Mouse (Mus musculus) stomach, embryonic 15.5 days (tissue): Measurements from ENCODE around the gene Cast. TPM values are rescaled to one million over a fixed set of nuclear protein-coding genes. Genes with fewer than 3 reads are reported as not detected.

Source experiments
- ATAC-seq: fragments of 200-750 bp; cut with Nextera tagmentation; 2 replicates; pipeline ENCODE4 v1.8.0; 2017; ENCODE audit warnings: low read depth, moderate number of reproducible peaks, moderate TSS enrichment; ENCODE audit not compliant: insufficient read depth, low FRiP score
- H3K27ac ChIP-seq: fragments of 300-500 bp; sonication (generic); 2 replicates; pipeline ENCODE4 v1.5.1; 2015; ENCODE audit warnings: mild to moderate bottlenecking, inconsistent platforms
- H3K27me3 ChIP-seq: fragments of 300-500 bp; sonication (generic); replicated peaks from 2 replicates; pipeline ENCODE4 v1.6.1; 2015; ENCODE audit warnings: inconsistent platforms
- H3K36me3 ChIP-seq: fragments of 300-500 bp; sonication (generic); 2 replicates; pipeline ENCODE4 v1.6.1; 2015; ENCODE audit warnings: inconsistent platforms
- H3K4me1 ChIP-seq: fragments of 300-500 bp; sonication (generic); 2 replicates; pipeline ENCODE4 v1.6.1; 2015; ENCODE audit warnings: inconsistent platforms
- H3K4me2 ChIP-seq: fragments of 300-500 bp; sonication (generic); 2 replicates; pipeline ENCODE4 v1.6.1; 2015; ENCODE audit warnings: mild to moderate bottlenecking, inconsistent platforms
- H3K4me3 ChIP-seq: fragments of 300-500 bp; sonication (generic); replicated peaks from 2 replicates; pipeline ENCODE4 v1.5.1; 2015; ENCODE audit warnings: inconsistent platforms
- H3K9ac ChIP-seq: fragments of 300-500 bp; sonication (generic); 2 replicates; pipeline ENCODE4 v1.6.1; 2015; ENCODE audit warnings: inconsistent platforms
- H3K9me3 ChIP-seq: fragments of 300-500 bp; sonication (generic); 2 replicates; pipeline ENCODE4 v1.6.1; 2016; ENCODE audit warnings: inconsistent platforms
- WGBS: fragments of 180-500 bp; shearing (Covaris S2); methylation state at CpG from one replicate; pipeline ENCODE4 v1.1.7; 2015; 5-methylcytosine and 5-hydroxymethylcytosine counted together
- polyA plus RNA-seq: library from polyadenylated mRNA; unstranded; fragments of >200 nt; fragmentation: Nextera tagmentation; extraction: Ambion mirVana; gene quantifications from 2 replicates; pipeline ENCODE4 v1.2.1, GENCODE M21; 2015

Gene Cast
- 39.0 and 45.4 TPM in 2 replicates for polyA plus RNA-seq

DNA sequence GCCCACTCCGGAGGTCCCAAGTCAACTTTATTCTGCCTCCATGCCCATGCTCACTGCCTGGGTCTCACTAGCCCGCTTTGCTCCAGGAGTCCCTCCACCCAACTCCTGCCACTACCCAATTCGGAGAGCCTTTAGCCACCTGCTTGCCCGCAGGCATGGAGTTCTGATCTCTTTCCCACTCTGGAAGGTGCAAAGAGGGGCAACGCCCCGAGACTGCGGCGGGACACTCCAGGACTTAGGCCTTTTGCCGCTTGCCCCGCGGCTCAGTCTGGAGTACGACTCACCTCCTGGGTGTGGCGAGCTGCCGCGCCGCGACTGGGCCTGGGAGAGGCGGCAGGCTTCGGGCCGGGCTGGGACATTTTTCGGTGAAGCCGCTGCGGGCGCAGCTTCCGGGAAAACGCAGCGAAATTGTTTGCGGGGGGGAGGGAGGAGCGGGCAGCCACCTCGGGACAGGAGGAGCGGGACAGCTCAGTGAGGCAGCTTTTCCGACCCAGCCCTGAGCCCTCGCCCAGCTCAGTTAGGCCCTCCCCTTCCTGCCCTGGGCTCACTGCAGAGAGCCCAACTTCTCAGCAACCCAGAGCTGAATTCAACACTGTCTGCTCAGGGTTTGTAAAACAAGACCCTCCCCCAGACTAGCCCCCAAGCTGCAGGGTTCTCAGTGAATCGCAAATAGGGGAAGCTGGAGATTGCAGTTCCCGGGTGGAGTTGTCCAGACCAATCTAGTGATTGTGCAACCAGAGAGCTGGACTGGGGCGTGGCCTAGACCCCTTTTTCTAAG lies at the start of gene Cast:
TSS of gene Cast (minus strand) at position 659 of the 778 bp plus-strand sequence.
- Histone ChIP-seq H3K4me1 (no peaks in the 10 kb centered on the region), H3K9me3 (no peaks in the 10 kb centered on the region), H3K9ac (peak within 1 kb of the TSS; percentile 68), H3K4me3 (peak within 1 kb of the TSS; percentile 70), H3K27ac (peak within 1 kb of the TSS; percentile 86), H3K4me2 (peak within 1 kb of the TSS; percentile 92), H3K27me3 (no peaks in the 10 kb centered on the region), H3K36me3 (no peaks in the 10 kb centered on the region)
- 2% methylated on average over 36 of the region's 36 CpGs for WGBS
- ATAC-seq: peak; percentile 84

DNA sequence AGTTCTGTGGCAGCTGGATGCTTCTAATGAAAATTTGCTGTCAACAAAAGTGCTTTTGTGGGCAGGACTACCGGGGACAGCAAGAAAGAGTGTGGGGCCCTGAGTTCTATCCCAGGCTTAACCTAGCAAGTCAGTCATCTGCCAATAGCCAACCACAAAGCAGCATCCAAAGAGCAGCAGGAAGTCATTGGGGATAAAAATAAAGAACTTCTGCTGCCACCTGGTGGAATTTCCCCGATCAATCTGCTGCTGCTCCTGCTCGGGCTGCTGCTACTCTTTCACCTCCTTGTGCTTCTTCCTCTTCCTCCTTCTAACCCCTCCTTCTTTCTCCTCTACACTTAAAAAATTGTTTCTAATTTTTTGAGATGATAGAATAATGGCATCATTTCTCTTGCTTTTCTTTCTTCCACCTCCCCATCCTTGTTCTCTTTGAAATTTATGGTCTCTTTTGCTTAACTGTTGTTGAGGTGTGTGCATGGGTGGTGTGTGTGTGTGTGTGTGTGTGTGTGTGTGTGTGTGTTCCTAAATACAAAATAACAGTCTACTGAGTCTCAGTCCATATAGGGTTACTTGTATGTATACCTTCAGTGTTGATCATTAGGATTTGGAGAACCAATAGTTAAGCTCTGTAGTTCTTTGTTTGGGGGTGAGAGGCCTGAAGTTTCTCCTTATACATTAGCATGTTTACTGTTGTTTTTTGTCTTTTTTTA lies 45.9 kb upstream of the Cast start:
- Histone ChIP-seq H3K4me1 (no peaks in the 10 kb centered on the region), H3K36me3 (no peaks in the 10 kb centered on the region), H3K4me2 (no peak overlapping the region), H3K27ac (no peak overlapping the region), H3K9ac (no peak overlapping the region), H3K27me3 (no peaks in the 10 kb centered on the region), H3K9me3 (no peaks in the 10 kb centered on the region), H3K4me3 (no peak overlapping the region)
- WGBS: 4% methylated on average over 3 of the region's 3 CpGs
- ATAC-seq: peak; percentile 75; the same call in 1 of the 2 replicates

DNA sequence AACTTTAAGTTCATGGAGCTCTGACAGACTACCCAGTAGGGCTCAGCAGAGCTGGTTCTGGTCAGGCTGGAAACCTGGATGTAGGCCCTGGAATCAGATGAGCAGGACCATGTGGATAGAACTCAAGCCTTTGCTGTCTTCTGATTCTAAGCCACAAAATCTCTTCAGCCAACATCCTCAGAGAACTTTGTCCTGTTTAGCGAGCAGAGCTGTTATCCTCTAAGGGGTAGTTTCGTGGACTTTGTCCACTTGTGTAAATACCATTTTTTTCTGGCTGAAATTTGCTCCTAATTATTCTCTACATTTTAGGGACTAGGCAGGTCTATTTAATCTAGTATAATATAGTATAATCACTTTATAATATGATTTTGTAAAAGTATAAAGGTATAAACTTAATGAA lies 42.2 kb upstream of the Cast start:
- Histone ChIP-seq H3K4me3 (no peak overlapping the region), H3K27ac (no peak overlapping the region), H3K9me3 (no peaks in the 10 kb centered on the region), H3K4me2 (no peak overlapping the region), H3K4me1 (no peaks in the 10 kb centered on the region), H3K9ac (no peak overlapping the region), H3K36me3 (no peaks in the 10 kb centered on the region), H3K27me3 (no peaks in the 10 kb centered on the region)
- 77% methylated on average over 2 of the region's 2 CpGs for WGBS
- ATAC-seq: no peak

DNA sequence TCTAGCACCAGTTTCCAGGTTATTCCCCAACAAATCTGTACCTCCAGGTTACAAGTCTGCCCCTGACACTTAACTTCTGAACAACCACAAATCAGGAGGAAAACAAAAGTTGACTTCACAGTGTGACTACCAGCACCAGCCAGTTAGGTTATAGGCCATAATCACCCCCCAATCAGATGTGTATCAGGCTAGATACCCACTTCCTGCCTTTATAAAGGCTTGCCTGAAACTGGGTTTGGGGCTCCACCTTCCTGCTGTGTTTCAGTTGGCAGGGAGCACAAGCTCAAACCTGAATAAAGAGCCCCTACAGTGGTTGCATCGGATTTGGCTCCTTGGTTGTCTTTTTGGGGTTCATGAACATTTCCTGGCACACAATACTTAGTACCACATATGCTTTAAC lies 37.3 kb upstream of the Cast start:
- no peak for ATAC-seq
- Histone ChIP-seq H3K4me2 (no peak overlapping the region), H3K27ac (no peak overlapping the region), H3K4me1 (no peaks in the 10 kb centered on the region), H3K27me3 (no peaks in the 10 kb centered on the region), H3K9ac (no peak overlapping the region), H3K4me3 (no peak overlapping the region), H3K9me3 (no peaks in the 10 kb centered on the region), H3K36me3 (no peaks in the 10 kb centered on the region)
- WGBS: 71% methylated on average over 1 of the region's 1 CpGs

- H3K4me2 ChIP-seq: no peak overlapping the region
- H3K9ac ChIP-seq: no peak overlapping the region
- no peaks in the 10 kb centered on the region for H3K4me1 ChIP-seq
- H3K27me3 ChIP-seq: no peaks in the 10 kb centered on the region
- H3K9me3 ChIP-seq: no peaks in the 10 kb centered on the region
- no peak overlapping the region for H3K4me3 ChIP-seq
- no peaks in the 10 kb centered on the region for H3K36me3 ChIP-seq
- WGBS: 76% methylated on average over 1 of the region's 1 CpGs
- H3K27ac ChIP-seq: no peak overlapping the region
- no peak for ATAC-seq
These were observed 25.9 kb upstream of the Cast start for GRCm38 (mm10) chr13:74834543-74834942.

DNA sequence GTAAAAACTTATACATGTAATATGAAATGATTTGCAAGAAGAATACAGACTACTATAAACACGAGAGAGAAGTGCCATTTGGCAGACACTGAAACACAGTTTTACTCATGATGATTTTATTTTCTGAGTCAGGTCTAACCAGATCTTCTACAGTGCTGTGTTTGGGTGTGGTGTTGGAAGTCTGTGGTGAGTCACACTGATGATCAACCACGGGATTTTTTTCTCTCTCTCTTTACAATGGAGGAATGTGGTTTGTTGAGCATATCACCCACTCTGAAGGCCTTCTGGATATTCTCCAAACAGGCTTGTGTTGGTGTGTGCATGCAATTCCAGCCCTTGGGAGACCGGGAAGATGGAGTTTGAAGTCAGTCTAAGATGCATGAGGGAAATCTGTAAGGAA lies 13.5 kb upstream of the Cast start:
- 57% methylated on average over 3 of the region's 3 CpGs for WGBS
- ATAC-seq: peak; percentile 27; the same call in 1 of the 2 replicates
- no peaks in the 10 kb centered on the region for H3K4me1 ChIP-seq
- no peak overlapping the region for H3K9ac ChIP-seq
- H3K36me3 ChIP-seq: no peaks in the 10 kb centered on the region
- no peaks in the 10 kb centered on the region for H3K9me3 ChIP-seq
- H3K4me2 ChIP-seq: no peak overlapping the region
- no peak overlapping the region for H3K27ac ChIP-seq
- no peaks in the 10 kb centered on the region for H3K27me3 ChIP-seq
- H3K4me3 ChIP-seq: no peak overlapping the region

- no peak overlapping the region for H3K4me2 ChIP-seq
- no peaks in the 10 kb centered on the region for H3K36me3 ChIP-seq
- H3K9ac ChIP-seq: no peak overlapping the region
- 86% methylated on average over 1 of the region's 1 CpGs for WGBS
- ATAC-seq: no peak
- no peak overlapping the region for H3K4me3 ChIP-seq
- H3K9me3 ChIP-seq: no peaks in the 10 kb centered on the region
- no peaks in the 10 kb centered on the region for H3K4me1 ChIP-seq
- H3K27me3 ChIP-seq: no peaks in the 10 kb centered on the region
- H3K27ac ChIP-seq: no peak overlapping the region
These were observed 7.1 kb upstream of the Cast start for GRCm38 (mm10) chr13:74815753-74816152.

GRCm38 (mm10) chr13:74807446-74808151 lies 1.0 kb downstream of the Cast start:
- 2% methylated on average over 31 of the region's 31 CpGs for WGBS
- H3K27me3 ChIP-seq: no peaks in the 10 kb centered on the region
- H3K36me3 ChIP-seq: no peaks in the 10 kb centered on the region
- ATAC-seq: peak; percentile 95
- H3K4me1 ChIP-seq: no peaks in the 10 kb centered on the region
- peak overlapping the region; percentile 68; the same call in 1 of the 2 replicates for H3K9ac ChIP-seq
- H3K4me3 ChIP-seq: peak overlapping the region; percentile 70
- H3K4me2 ChIP-seq: peak overlapping the region; percentile 92
- H3K9me3 ChIP-seq: no peaks in the 10 kb centered on the region
- H3K27ac ChIP-seq: peak overlapping the region; percentile 86

DNA sequence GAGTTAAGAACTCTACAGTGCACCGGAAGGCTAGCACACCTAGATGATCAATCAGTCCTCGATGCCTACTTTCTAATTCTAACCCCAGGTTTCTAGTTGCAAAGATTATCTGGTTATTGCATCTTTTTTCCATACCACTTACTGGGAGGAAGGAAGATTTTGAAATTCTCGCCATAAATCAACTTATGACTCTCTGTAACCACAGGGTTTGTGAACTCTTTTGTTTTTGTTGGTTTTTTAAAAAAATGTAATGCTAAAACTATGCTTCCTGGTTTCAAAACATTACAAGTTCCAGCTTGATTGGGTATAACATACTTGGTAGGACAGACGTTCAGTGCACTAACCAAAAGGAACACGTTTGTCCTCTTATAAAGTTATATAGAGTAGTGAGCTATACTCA lies 1.7 kb downstream of the Cast start:
- Histone ChIP-seq H3K9ac (no peak overlapping the region), H3K36me3 (no peaks in the 10 kb centered on the region), H3K27ac (no peak overlapping the region), H3K4me1 (no peaks in the 10 kb centered on the region), H3K9me3 (no peaks in the 10 kb centered on the region), H3K4me3 (peak overlapping the region; percentile 70), H3K4me2 (peak overlapping the region; percentile 92), H3K27me3 (no peaks in the 10 kb centered on the region)
- WGBS: 45% methylated on average over 5 of the region's 5 CpGs
- ATAC-seq: no peak

GRCm38 (mm10) chr13:74794435-74794834 lies 14.2 kb downstream of the Cast start:
- ATAC-seq: no peak
- no peak overlapping the region for H3K4me3 ChIP-seq
- WGBS: 73% methylated on average over 1 of the region's 1 CpGs

GRCm38 (mm10) chr13:74787681-74788080 lies 20.9 kb downstream of the Cast start:
- Histone ChIP-seq H3K4me2 (no peak overlapping the region), H3K4me1 (no peaks in the 10 kb centered on the region), H3K27ac (no peak overlapping the region), H3K9me3 (no peaks in the 10 kb centered on the region), H3K4me3 (no peak overlapping the region), H3K36me3 (no peaks in the 10 kb centered on the region), H3K27me3 (no peaks in the 10 kb centered on the region), H3K9ac (no peak overlapping the region)
- 20% methylated on average over 1 of the region's 1 CpGs for WGBS
- ATAC-seq: no peak

More at GRCm38 (mm10) chr13:74794435-74794834, 14.2 kb downstream of the Cast start:
- Histone ChIP-seq H3K4me1 (no peaks in the 10 kb centered on the region), H3K9me3 (no peaks in the 10 kb centered on the region), H3K27ac (no peak overlapping the region), H3K4me2 (no peak overlapping the region), H3K36me3 (no peaks in the 10 kb centered on the region), H3K27me3 (no peaks in the 10 kb centered on the region), H3K9ac (no peak overlapping the region)

- H3K27ac ChIP-seq: no peak overlapping the region
- WGBS: 51% methylated on average over 1 of the region's 1 CpGs
- no peak overlapping the region for H3K4me2 ChIP-seq
- no peaks in the 10 kb centered on the region for H3K9me3 ChIP-seq
- no peaks in the 10 kb centered on the region for H3K36me3 ChIP-seq
- no peaks in the 10 kb centered on the region for H3K27me3 ChIP-seq
- no peaks in the 10 kb centered on the region for H3K4me1 ChIP-seq
- no peak overlapping the region for H3K4me3 ChIP-seq
- ATAC-seq: no peak
- H3K9ac ChIP-seq: no peak overlapping the region
These were observed 36.5 kb downstream of the Cast start for GRCm38 (mm10) chr13:74772151-74772550.
